Mouse (Mus musculus): ENCODE data around the gene Duox2.

The Duox2 gene

GRCm38 (mm10) chr2:122240735-122241134, 57.5 kb downstream of the Duox2 start:
- DNase-seq (ENCODE audit: low spot score in 2 of 2), result no peak

- no peak for DNase-seq (ENCODE audit: low spot score in 2 of 2)
These were observed 60.3 kb downstream of the Duox2 start for GRCm38 (mm10) chr2:122237891-122238470.

GRCm38 (mm10) chr2:122236321-122236720, 61.9 kb downstream of the Duox2 start:
- DNase-seq (ENCODE audit: low spot score in 2 of 2), result no peak

- DNase-seq (ENCODE audit: low spot score in 2 of 2), result no peak
These were observed 62.8 kb downstream of the Duox2 start for GRCm38 (mm10) chr2:122235425-122235824.

GRCm38 (mm10) chr2:122234611-122235288, 63.5 kb downstream of the Duox2 start, which contains the start of gene Sord:
Gene Sord (plus strand): TSS chr2:122234749.
- DNase-seq (ENCODE audit: low spot score in 2 of 2), result peak; percentile 76 to 85

GRCm38 (mm10) chr2:122233759-122234557, 64.3 kb downstream of the Duox2 start:
- DNase-seq (ENCODE audit: low spot score in 2 of 2), result no peak

- DNase-seq (ENCODE audit: low spot score in 2 of 2), result no peak
These were observed 64.9 kb downstream of the Duox2 start for GRCm38 (mm10) chr2:122233341-122233740.

GRCm38 (mm10) chr2:122231616-122232015, 66.6 kb downstream of the Duox2 start:
- no peak for DNase-seq (ENCODE audit: low spot score in 2 of 2)

- DNase-seq (ENCODE audit: low spot score in 2 of 2), result no peak
These were observed 67.9 kb downstream of the Duox2 start for GRCm38 (mm10) chr2:122230395-122230794.

Measured in thymus, postnatal 10 days (tissue).